Mouse (Mus musculus) C2C12 (cell line): ENCODE measurements around the gene Cfdp1.

Source experiments
- CEBPB ChIP-seq: IDR thresholded peaks from one replicate; pipeline ENCODE4 v1.6.1; 2011; ENCODE audit warnings: low read depth, mild to moderate bottlenecking, control low read depth, moderate library complexity
- CTCF ChIP-seq: IDR thresholded peaks from one replicate; pipeline ENCODE4 v1.5.1; 2011; ENCODE audit not compliant: control insufficient read depth, insufficient read depth, insufficient read length
- FOSL1 ChIP-seq: IDR thresholded peaks from one replicate; pipeline ENCODE4 v1.8.0; 2011; ENCODE audit warnings: mild to moderate bottlenecking, low read length; ENCODE audit not compliant: poor library complexity, insufficient read depth, severe bottlenecking
- MAX ChIP-seq: IDR thresholded peaks from one replicate; pipeline ENCODE4 v1.6.1; 2011; ENCODE audit warnings: mild to moderate bottlenecking, control low read depth
- MYOD1 ChIP-seq: IDR thresholded peaks from one replicate; pipeline ENCODE4 v1.6.1; 2011; ENCODE audit warnings: low read depth; ENCODE audit not compliant: control insufficient read depth, insufficient read length
- MYOG ChIP-seq: IDR thresholded peaks from one replicate; pipeline ENCODE4 v1.6.1; 2011; ENCODE audit not compliant: control insufficient read depth, insufficient read length; ENCODE audit errors: extremely low read depth
- USF1 ChIP-seq: IDR thresholded peaks from one replicate; pipeline ENCODE4 v1.6.1; 2011; ENCODE audit warnings: low read depth, mild to moderate bottlenecking, control low read depth, moderate library complexity

DNA sequence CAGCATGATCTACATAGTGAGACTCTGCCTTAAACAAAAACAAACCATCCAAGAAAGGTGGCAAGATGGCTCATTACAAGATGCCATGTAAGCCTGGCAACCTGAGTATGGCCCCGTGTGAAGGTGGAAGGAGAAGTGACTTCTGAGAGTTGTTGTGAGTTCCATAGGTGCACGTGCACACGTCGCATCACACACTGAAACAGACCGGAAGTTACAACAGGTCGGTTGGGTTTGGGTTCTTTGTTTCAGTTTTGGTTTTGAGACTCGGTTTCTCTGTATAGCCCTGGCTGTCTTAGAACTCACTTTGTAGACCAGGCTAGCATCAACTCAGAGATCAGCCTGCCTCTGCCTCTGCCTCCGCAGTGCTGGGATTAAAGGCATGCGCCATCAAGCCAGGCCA lies 40.3 kb downstream of the Cfdp1 start:
- TF ChIP-seq CTCF: no peak
- no peak for TF ChIP-seq CEBPB
- TF ChIP-seq MYOG: no peak
- no peak for TF ChIP-seq USF1
- no peak for TF ChIP-seq MAX
- no peak for TF ChIP-seq MYOD1
- TF ChIP-seq FOSL1: no peak
